Mouse (Mus musculus) forebrain, embryonic 12.5 days (tissue): ENCODE results near the gene Lipi. TPM values are rescaled to one million over a fixed set of nuclear protein-coding genes. Genes with fewer than 3 reads are reported as not detected.

Experiments
- ATAC-seq: fragments of 200-750 bp; cut with Nextera tagmentation; 2 replicates; pipeline ENCODE4 v1.8.0; 2017; ENCODE audit warnings: moderate TSS enrichment; ENCODE audit not compliant: low FRiP score
- H3K27ac ChIP-seq: fragments of 300-500 bp; sonication (generic); 2 replicates; pipeline ENCODE4 v1.5.1; 2016; ENCODE audit warnings: mild to moderate bottlenecking
- H3K27me3 ChIP-seq: fragments of 300-500 bp; sonication (generic); 2 replicates; pipeline ENCODE4 v1.6.1; 2016; ENCODE audit warnings: mild to moderate bottlenecking
- H3K36me3 ChIP-seq: fragments of 300-500 bp; sonication (generic); replicated peaks from 2 replicates; pipeline ENCODE4 v1.6.1; 2016; ENCODE audit warnings: mild to moderate bottlenecking
- H3K4me1 ChIP-seq: fragments of 300-500 bp; sonication (generic); 2 replicates; pipeline ENCODE4 v1.6.1; 2016
- H3K4me2 ChIP-seq: fragments of 300-500 bp; sonication (generic); 2 replicates; pipeline ENCODE4 v1.6.1; 2016; ENCODE audit warnings: mild to moderate bottlenecking, moderate library complexity
- H3K4me3 ChIP-seq: fragments of 300-500 bp; sonication (generic); replicated peaks from 2 replicates; pipeline ENCODE4 v1.5.1; 2016; ENCODE audit warnings: mild to moderate bottlenecking
- H3K9ac ChIP-seq: fragments of 300-500 bp; sonication (generic); 2 replicates; pipeline ENCODE4 v1.6.1; 2016; ENCODE audit warnings: mild to moderate bottlenecking
- H3K9me3 ChIP-seq: fragments of 300-500 bp; sonication (generic); 2 replicates; pipeline ENCODE4 v1.6.1; 2016
- WGBS: fragments of 180-500 bp; shearing (Covaris S2); methylation state at CpG from one replicate; pipeline ENCODE4 v1.1.7; 2016; 5-methylcytosine and 5-hydroxymethylcytosine counted together
- polyA plus RNA-seq: library from polyadenylated mRNA; unstranded; fragments of >200 nt; fragmentation: Nextera tagmentation; extraction: Ambion mirVana; gene quantifications from 2 replicates; pipeline ENCODE4 v1.2.1, GENCODE M21; 2016

The Lipi gene
- not detected in 2 replicates for polyA plus RNA-seq

- no peak within 1 kb of the TSS for H3K4me3 ChIP-seq
- WGBS, result 81% methylated on average over 7 of the region's 7 CpGs
- ATAC-seq, result no peak
- H3K9me3 ChIP-seq, result no peaks in the 10 kb centered on the region
- H3K4me1 ChIP-seq, result no peaks in the 10 kb centered on the region
- H3K4me2 ChIP-seq, result no peak within 1 kb of the TSS
- H3K27me3 ChIP-seq, result no peaks in the 10 kb centered on the region
- H3K9ac ChIP-seq, result no peak within 1 kb of the TSS
- no peak within 1 kb of the TSS for H3K27ac ChIP-seq
- no peaks in the 10 kb centered on the region for H3K36me3 ChIP-seq
These were observed at the start of gene Lipi for GRCm38 (mm10) chr16:75585961-75586360. TSS of gene Lipi (minus strand) at chr16:75586061.

DNA sequence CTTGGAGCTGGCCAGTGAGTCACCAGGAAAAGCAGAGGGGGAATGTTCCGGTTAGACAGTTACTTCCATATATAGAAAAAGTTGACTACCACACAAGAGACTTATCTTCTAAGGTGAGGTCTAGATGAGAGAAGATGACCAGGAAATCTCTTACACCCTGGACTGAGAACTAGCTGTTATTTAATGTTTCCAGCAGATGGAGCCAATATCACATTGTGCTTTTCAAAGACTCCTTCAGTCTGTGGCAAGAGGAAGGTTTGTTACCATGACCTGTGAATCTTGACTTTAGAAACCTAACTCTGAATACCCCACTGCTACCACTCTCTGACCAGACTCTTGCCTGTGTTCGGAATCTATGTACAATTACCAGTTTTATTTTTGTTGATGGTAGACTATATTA lies 42.0 kb upstream of the Lipi start:
- Histone ChIP-seq H3K9ac (no peak overlapping the region), H3K36me3 (no peaks in the 10 kb centered on the region), H3K9me3 (no peaks in the 10 kb centered on the region), H3K27ac (no peak overlapping the region), H3K27me3 (no peaks in the 10 kb centered on the region), H3K4me1 (no peaks in the 10 kb centered on the region), H3K4me3 (no peak overlapping the region), H3K4me2 (no peak overlapping the region)
- 88% methylated on average over 2 of the region's 2 CpGs for WGBS
- no peak for ATAC-seq

DNA sequence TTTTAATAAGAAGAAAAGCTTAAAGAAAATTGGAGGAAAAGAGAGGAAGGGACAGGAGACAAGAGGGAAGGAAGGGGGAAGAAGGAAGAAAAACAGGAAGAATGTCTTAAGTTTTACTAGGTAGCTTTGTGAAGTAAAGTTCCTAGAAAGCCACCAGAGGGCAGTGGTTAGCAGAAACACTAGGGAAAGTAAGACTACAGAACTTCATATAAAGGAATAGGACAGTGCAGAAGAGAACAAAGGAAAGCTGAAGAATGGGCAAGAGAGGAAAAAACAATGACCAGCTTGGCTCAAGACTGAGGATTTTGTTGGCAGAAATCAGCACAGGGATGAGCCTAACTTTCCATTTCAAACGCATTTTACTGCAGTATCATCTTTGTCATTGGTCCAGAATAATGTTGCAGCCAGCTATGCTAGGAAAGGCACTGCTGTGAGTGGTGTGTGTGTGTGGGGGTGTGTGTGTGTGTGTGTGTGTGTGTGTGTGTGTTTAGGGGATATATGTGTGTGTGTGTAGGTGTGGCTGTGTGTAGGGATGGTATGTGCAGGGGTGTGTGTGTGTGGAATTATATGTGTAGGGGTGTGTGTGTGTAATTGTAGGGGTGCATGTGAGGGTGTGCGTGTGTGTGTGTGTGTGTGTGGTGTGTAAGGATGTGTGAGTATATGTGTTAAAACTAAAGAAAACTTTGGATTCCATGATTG lies 31.9 kb upstream of the Lipi start:
- H3K27ac ChIP-seq, result no peak overlapping the region
- H3K4me1 ChIP-seq, result no peaks in the 10 kb centered on the region
- WGBS, result 74% methylated on average over 2 of the region's 2 CpGs
- no peaks in the 10 kb centered on the region for H3K27me3 ChIP-seq
- H3K9ac ChIP-seq, result no peak overlapping the region
- no peak overlapping the region for H3K4me3 ChIP-seq
- H3K4me2 ChIP-seq, result no peak overlapping the region
- H3K9me3 ChIP-seq, result no peaks in the 10 kb centered on the region
- ATAC-seq, result peak; percentile 61; the same call in 1 of the 2 replicates
- H3K36me3 ChIP-seq, result no peaks in the 10 kb centered on the region

GRCm38 (mm10) chr16:75612561-75612960 lies 26.7 kb upstream of the Lipi start:
- H3K4me1 ChIP-seq, result no peaks in the 10 kb centered on the region
- ATAC-seq, result no peak
- no peaks in the 10 kb centered on the region for H3K36me3 ChIP-seq
- no peak overlapping the region for H3K4me2 ChIP-seq
- no peaks in the 10 kb centered on the region for H3K9me3 ChIP-seq
- no peak overlapping the region for H3K4me3 ChIP-seq
- no peak overlapping the region for H3K27ac ChIP-seq
- no peak overlapping the region for H3K9ac ChIP-seq
- H3K27me3 ChIP-seq, result no peaks in the 10 kb centered on the region

- H3K4me2 ChIP-seq, result no peak overlapping the region
- H3K9me3 ChIP-seq, result no peaks in the 10 kb centered on the region
- no peaks in the 10 kb centered on the region for H3K36me3 ChIP-seq
- H3K9ac ChIP-seq, result no peak overlapping the region
- no peaks in the 10 kb centered on the region for H3K27me3 ChIP-seq
- ATAC-seq, result no peak
- WGBS, result 29% methylated on average over 1 of the region's 1 CpGs
- H3K4me1 ChIP-seq, result no peaks in the 10 kb centered on the region
- no peak overlapping the region for H3K4me3 ChIP-seq
- H3K27ac ChIP-seq, result no peak overlapping the region
These were observed 20.6 kb upstream of the Lipi start for GRCm38 (mm10) chr16:75606415-75606814.

- Histone ChIP-seq H3K4me2 (peak overlapping the region; percentile 79), H3K36me3 (no peaks in the 10 kb centered on the region), H3K9ac (0 out of 2 replicates have a peak overlapping the region, but pooled peaks have one; percentile 68), H3K27ac (no peak overlapping the region), H3K4me3 (peak overlapping the region; percentile 73), H3K9me3 (no peaks in the 10 kb centered on the region), H3K27me3 (no peaks in the 10 kb centered on the region), H3K4me1 (peaks cover 5% of the 10 kb centered on the region)
- WGBS, result 7% methylated on average over 15 of the region's 15 CpGs
- ATAC-seq, result peak; percentile 12; the same call in 1 of the 2 replicates
These were observed 7.8 kb upstream of the Lipi start for GRCm38 (mm10) chr16:75593501-75594183.

DNA sequence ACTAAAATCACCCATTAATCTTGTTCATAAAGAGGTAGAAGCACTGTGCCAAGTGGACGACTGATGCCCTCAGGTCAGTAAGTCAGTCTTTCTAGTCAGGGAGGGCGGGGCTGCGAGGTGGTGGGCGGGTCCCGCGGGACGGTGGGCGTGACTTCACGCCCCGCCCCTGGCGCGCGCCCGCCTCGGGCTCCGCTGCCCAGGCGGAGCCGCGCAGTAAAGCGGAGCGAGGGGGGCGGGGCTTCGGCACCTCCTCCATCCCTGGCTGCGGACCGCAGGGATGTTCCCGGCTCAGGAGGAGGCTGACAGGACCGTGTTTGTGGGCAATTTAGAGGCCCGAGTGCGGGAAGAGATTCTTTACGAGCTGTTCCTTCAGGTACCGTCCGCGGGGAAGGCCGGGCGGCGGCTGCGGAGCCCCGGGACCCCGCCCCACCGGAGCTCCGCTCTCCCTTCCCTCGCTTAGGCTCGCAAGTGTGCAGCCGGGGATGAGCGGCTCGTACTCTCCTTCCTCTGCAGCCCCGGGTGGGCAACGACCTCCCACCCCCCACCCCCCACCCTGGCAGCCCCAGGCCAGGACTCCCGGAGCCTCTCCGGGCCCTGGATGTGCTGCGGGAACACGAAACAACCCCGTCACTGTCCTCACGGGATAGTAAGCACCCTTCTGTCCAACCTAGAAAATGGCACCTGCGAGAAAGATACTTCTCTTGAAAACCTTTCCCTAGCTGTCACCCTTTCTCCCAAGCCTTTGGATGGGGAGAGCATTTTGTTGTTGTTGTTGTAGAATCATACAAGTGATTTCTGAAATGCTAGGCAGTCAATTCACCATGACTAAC lies 7.0 kb upstream of the Lipi start, which contains the start of gene Rbm11:
Rbm11 (plus strand) TSS at position 174 of the 830 bp plus-strand sequence.
- H3K9me3 ChIP-seq, result no peaks in the 10 kb centered on the region
- peaks cover 5% of the 10 kb centered on the region for H3K4me1 ChIP-seq
- ATAC-seq, result peak; percentile 98
- H3K27me3 ChIP-seq, result no peaks in the 10 kb centered on the region
- H3K27ac ChIP-seq, result 0 out of 2 replicates have a peak within 1 kb of the TSS, but pooled peaks have one; percentile 61
- H3K9ac ChIP-seq, result peak within 1 kb of the TSS; percentile 68
- H3K4me2 ChIP-seq, result peak within 1 kb of the TSS; percentile 79
- WGBS, result under 1% methylated on average over 55 of the region's 55 CpGs
- no peaks in the 10 kb centered on the region for H3K36me3 ChIP-seq
- H3K4me3 ChIP-seq, result peak within 1 kb of the TSS; percentile 73

DNA sequence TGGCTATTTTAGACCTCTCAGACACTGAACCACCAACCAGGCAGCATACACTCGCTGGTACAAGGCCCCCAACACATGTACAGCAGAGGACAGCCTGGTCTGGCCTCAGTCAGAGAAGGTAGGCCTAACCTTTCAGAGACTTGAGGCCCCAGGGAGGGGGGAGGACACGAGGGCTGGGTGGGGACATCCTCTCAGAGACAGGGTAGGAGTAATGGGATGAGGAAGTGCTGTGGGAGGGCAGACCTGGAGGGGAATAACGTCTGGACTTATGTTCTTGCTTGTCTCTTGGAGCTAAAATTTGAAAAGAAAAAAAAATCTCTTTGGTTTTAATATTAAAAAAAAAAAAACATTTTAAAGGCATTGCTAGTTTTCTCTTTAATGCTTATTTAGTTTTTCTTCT lies 605 bp upstream of the Lipi start:
- Histone ChIP-seq H3K27ac (no peak overlapping the region), H3K4me1 (no peaks in the 10 kb centered on the region), H3K9ac (no peak overlapping the region), H3K4me3 (no peak overlapping the region), H3K9me3 (no peaks in the 10 kb centered on the region), H3K4me2 (no peak overlapping the region), H3K36me3 (no peaks in the 10 kb centered on the region), H3K27me3 (no peaks in the 10 kb centered on the region)
- ATAC-seq, result no peak
- WGBS, result 33% methylated on average over 3 of the region's 3 CpGs

- Histone ChIP-seq H3K9me3 (no peaks in the 10 kb centered on the region), H3K36me3 (no peaks in the 10 kb centered on the region), H3K4me1 (no peaks in the 10 kb centered on the region), H3K4me2 (no peak overlapping the region), H3K27me3 (no peaks in the 10 kb centered on the region), H3K27ac (no peak overlapping the region), H3K4me3 (no peak overlapping the region), H3K9ac (no peak overlapping the region)
- WGBS, result 77% methylated on average over 5 of the region's 5 CpGs
- ATAC-seq, result no peak
These were observed 3.6 kb downstream of the Lipi start for GRCm38 (mm10) chr16:75582279-75582678.

GRCm38 (mm10) chr16:75562910-75563309 lies 23.0 kb downstream of the Lipi start:
- H3K4me3 ChIP-seq, result no peak overlapping the region
- no peak overlapping the region for H3K27ac ChIP-seq
- no peak overlapping the region for H3K4me2 ChIP-seq
- H3K4me1 ChIP-seq, result no peaks in the 10 kb centered on the region
- ATAC-seq, result no peak
- WGBS, result 93% methylated on average over 2 of the region's 2 CpGs
- no peak overlapping the region for H3K9ac ChIP-seq
- H3K9me3 ChIP-seq, result no peaks in the 10 kb centered on the region
- H3K27me3 ChIP-seq, result no peaks in the 10 kb centered on the region
- no peaks in the 10 kb centered on the region for H3K36me3 ChIP-seq

DNA sequence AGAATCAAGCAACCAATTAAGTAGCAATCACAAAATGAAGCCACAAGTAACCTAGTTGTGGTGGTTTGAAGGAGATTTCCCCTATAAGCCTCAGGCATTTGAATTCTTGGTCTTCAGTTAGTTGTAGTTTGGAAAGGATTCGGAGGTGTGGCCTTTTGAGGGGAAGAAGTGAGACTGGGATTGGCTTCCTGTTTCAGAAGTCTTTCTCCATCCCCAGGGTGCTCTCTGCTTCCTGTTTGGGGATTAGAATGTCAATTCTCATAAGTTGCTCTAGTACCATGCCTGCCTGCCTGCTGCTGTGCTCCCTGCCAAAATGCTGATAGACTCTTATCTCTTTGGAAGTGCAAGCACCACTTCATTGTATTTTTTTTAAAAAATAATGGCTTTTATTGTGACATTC lies 40.6 kb downstream of the Lipi start:
- Histone ChIP-seq H3K4me2 (no peak overlapping the region), H3K27ac (no peak overlapping the region), H3K4me3 (no peak overlapping the region), H3K9me3 (no peaks in the 10 kb centered on the region), H3K9ac (no peak overlapping the region), H3K4me1 (no peaks in the 10 kb centered on the region), H3K27me3 (no peaks in the 10 kb centered on the region), H3K36me3 (no peaks in the 10 kb centered on the region)
- ATAC-seq, result no peak
- WGBS, result 83% methylated on average over 1 of the region's 1 CpGs

- no peaks in the 10 kb centered on the region for H3K27me3 ChIP-seq
- no peaks in the 10 kb centered on the region for H3K4me1 ChIP-seq
- H3K36me3 ChIP-seq, result no peaks in the 10 kb centered on the region
- no peak overlapping the region for H3K4me3 ChIP-seq
- H3K9me3 ChIP-seq, result no peaks in the 10 kb centered on the region
- no peak overlapping the region for H3K9ac ChIP-seq
- no peak overlapping the region for H3K27ac ChIP-seq
- 89% methylated on average over 7 of the region's 7 CpGs for WGBS
- ATAC-seq, result no peak
- no peak overlapping the region for H3K4me2 ChIP-seq
These were observed 47.9 kb downstream of the Lipi start for GRCm38 (mm10) chr16:75537784-75538565.
